Mouse (Mus musculus) intestine, embryonic 14.5 days (tissue): Measurements from ENCODE around the gene Rrbp1. TPM values are rescaled to one million over a fixed set of nuclear protein-coding genes. Genes with fewer than 3 reads are reported as not detected.

Experiments
- ATAC-seq: fragments of 200-750 bp; cut with Nextera tagmentation; replicated peaks from 2 replicates; pipeline ENCODE4 v1.8.0; 2017; ENCODE audit warnings: low read depth, moderate number of reproducible peaks, moderate TSS enrichment, moderate library complexity; ENCODE audit not compliant: low FRiP score, low TSS enrichment
- DNase-seq: peaks from one replicate; pipeline ENCODE4 v3.0.0-alpha.2; 2018; ENCODE audit warnings: low spot score
- H3K27ac ChIP-seq: fragments of 300-500 bp; sonication (generic); 2 replicates; pipeline ENCODE4 v1.5.1; 2014; ENCODE audit warnings: low read depth, mild to moderate bottlenecking, control low read depth
- H3K27me3 ChIP-seq: fragments of 300-500 bp; sonication (generic); replicated peaks from 2 replicates; pipeline ENCODE4 v1.6.1; 2014; ENCODE audit warnings: low read length, control low read depth; ENCODE audit not compliant: control insufficient read depth, insufficient read depth
- H3K36me3 ChIP-seq: fragments of 300-500 bp; sonication (generic); 2 replicates; pipeline ENCODE4 v1.6.1; 2014; ENCODE audit warnings: low read length, control low read depth; ENCODE audit not compliant: control insufficient read depth, insufficient read depth
- H3K4me1 ChIP-seq: fragments of 300-500 bp; sonication (generic); replicated peaks from 2 replicates; pipeline ENCODE4 v1.6.1; 2014; ENCODE audit warnings: low read length, control low read depth, mixed read lengths; ENCODE audit not compliant: control insufficient read depth, insufficient read depth
- H3K4me2 ChIP-seq: fragments of 300-500 bp; sonication (generic); 2 replicates; pipeline ENCODE4 v1.6.1; 2014; ENCODE audit warnings: low read length
- H3K4me3 ChIP-seq: fragments of 300-500 bp; sonication (generic); 2 replicates; pipeline ENCODE4 v1.5.1; 2014; ENCODE audit warnings: low read depth, low read length, control low read depth, mixed read lengths
- H3K9ac ChIP-seq: fragments of 300-500 bp; sonication (generic); 2 replicates; pipeline ENCODE4 v1.6.1; 2014; ENCODE audit warnings: mild to moderate bottlenecking, low read length
- H3K9me3 ChIP-seq: fragments of 300-500 bp; sonication (generic); 2 replicates; pipeline ENCODE4 v1.6.1; 2016; ENCODE audit warnings: low read length, control low read depth; ENCODE audit not compliant: control insufficient read depth
- WGBS: fragments of 180-500 bp; shearing (Covaris S2); extraction: QIAGEN DNeasy Blood & Tissue Kit; methylation state at CpG from one replicate; pipeline ENCODE4 v1.1.7; 2014; 5-methylcytosine and 5-hydroxymethylcytosine counted together
- polyA plus RNA-seq: library from polyadenylated mRNA; unstranded; fragments of >200 nt; fragmentation: Nextera tagmentation; extraction: Ambion mirVana; gene quantifications from 2 replicates; pipeline ENCODE4 v1.2.1, GENCODE M21; 2014

Gene Rrbp1
- polyA plus RNA-seq, 1 experiment from 2014 or later = 104 TPM

- DNase-seq (peak; percentile 85), ATAC-seq (peak; percentile 76; the same call in 1 of the 2 replicates)
- H3K9ac ChIP-seq = no peak overlapping the region
- no peak overlapping the region for H3K27ac ChIP-seq
- 36% methylated on average over 6 of the region's 6 CpGs for WGBS
- H3K4me1 ChIP-seq = no peaks in the 10 kb centered on the region
- no peaks in the 10 kb centered on the region for H3K27me3 ChIP-seq
- H3K4me3 ChIP-seq = no peak overlapping the region
- no peak overlapping the region for H3K4me2 ChIP-seq
- H3K36me3 ChIP-seq = peaks cover 50% of the 10 kb centered on the region
- no peaks in the 10 kb centered on the region for H3K9me3 ChIP-seq
Measured at GRCm38 (mm10) chr2:143980781-143981398, 30.2 kb downstream of the Rrbp1 start.

- DNase-seq (no peak), ATAC-seq (no peak)
- 95% methylated on average over 8 of the region's 8 CpGs for WGBS
- Histone ChIP-seq H3K4me1 (no peaks in the 10 kb centered on the region), H3K27ac (no peak overlapping the region), H3K27me3 (no peaks in the 10 kb centered on the region), H3K36me3 (peaks cover 50% of the 10 kb centered on the region), H3K9ac (no peak overlapping the region), H3K9me3 (no peaks in the 10 kb centered on the region), H3K4me2 (no peak overlapping the region), H3K4me3 (no peak overlapping the region)
Measured at GRCm38 (mm10) chr2:143978444-143979147, 32.5 kb downstream of the Rrbp1 start.

GRCm38 (mm10) chr2:143975146-143975649 is 35.9 kb downstream of the Rrbp1 start:
- no peak overlapping the region for H3K4me2 ChIP-seq
- WGBS = 95% methylated on average over 5 of the region's 5 CpGs
- H3K9me3 ChIP-seq = no peaks in the 10 kb centered on the region
- H3K27me3 ChIP-seq = no peaks in the 10 kb centered on the region
- H3K4me3 ChIP-seq = no peak overlapping the region
- no peak overlapping the region for H3K27ac ChIP-seq
- H3K36me3 ChIP-seq = peaks cover 67% of the 10 kb centered on the region
- no peaks in the 10 kb centered on the region for H3K4me1 ChIP-seq
- H3K9ac ChIP-seq = no peak overlapping the region
- ATAC-seq = no peak
- DNase-seq = no peak

- Histone ChIP-seq H3K36me3 (peaks cover 75% of the 10 kb centered on the region), H3K4me2 (no peak overlapping the region), H3K9me3 (no peaks in the 10 kb centered on the region), H3K27me3 (no peaks in the 10 kb centered on the region), H3K9ac (no peak overlapping the region), H3K27ac (no peak overlapping the region), H3K4me1 (no peaks in the 10 kb centered on the region), H3K4me3 (no peak overlapping the region)
- DNase-seq (no peak), ATAC-seq (no peak)
- WGBS = 93% methylated on average over 7 of the region's 7 CpGs
Measured at GRCm38 (mm10) chr2:143973161-143973560, 37.9 kb downstream of the Rrbp1 start.

- Histone ChIP-seq H3K4me3 (no peak overlapping the region), H3K4me1 (no peaks in the 10 kb centered on the region), H3K27ac (no peak overlapping the region), H3K9me3 (no peaks in the 10 kb centered on the region), H3K9ac (no peak overlapping the region), H3K27me3 (no peaks in the 10 kb centered on the region), H3K4me2 (no peak overlapping the region), H3K36me3 (peaks cover 84% of the 10 kb centered on the region)
- DNase-seq (no peak), ATAC-seq (no peak)
- 91% methylated on average over 2 of the region's 2 CpGs for WGBS
Measured at GRCm38 (mm10) chr2:143971887-143972286, 39.2 kb downstream of the Rrbp1 start.

GRCm38 (mm10) chr2:143970841-143971240 is 40.2 kb downstream of the Rrbp1 start:
- H3K4me2 ChIP-seq = no peak overlapping the region
- no peak overlapping the region for H3K4me3 ChIP-seq
- H3K9me3 ChIP-seq = no peaks in the 10 kb centered on the region
- DNase-seq (no peak), ATAC-seq (no peak; the same call in 1 of the 2 replicates)
- WGBS = 89% methylated on average over 2 of the region's 2 CpGs
- H3K4me1 ChIP-seq = no peaks in the 10 kb centered on the region
- H3K9ac ChIP-seq = no peak overlapping the region
- H3K36me3 ChIP-seq = peaks cover 92% of the 10 kb centered on the region
- H3K27ac ChIP-seq = no peak overlapping the region
- H3K27me3 ChIP-seq = no peaks in the 10 kb centered on the region

- Histone ChIP-seq H3K9me3 (no peaks in the 10 kb centered on the region), H3K27ac (no peak overlapping the region), H3K36me3 (peaks cover 97% of the 10 kb centered on the region), H3K4me1 (no peaks in the 10 kb centered on the region), H3K4me2 (no peak overlapping the region), H3K9ac (no peak overlapping the region), H3K27me3 (no peaks in the 10 kb centered on the region), H3K4me3 (no peak overlapping the region)
- WGBS = 93% methylated on average over 7 of the region's 7 CpGs
- DNase-seq (no peak), ATAC-seq (no peak)
Measured at GRCm38 (mm10) chr2:143969260-143969659, 41.8 kb downstream of the Rrbp1 start.

- H3K9me3 ChIP-seq = no peaks in the 10 kb centered on the region
- no peaks in the 10 kb centered on the region for H3K4me1 ChIP-seq
- H3K4me3 ChIP-seq = no peak overlapping the region
- no peaks in the 10 kb centered on the region for H3K27me3 ChIP-seq
- ATAC-seq (no peak), DNase-seq (no peak)
- no peak overlapping the region for H3K27ac ChIP-seq
- peaks cover 76% of the 10 kb centered on the region for H3K36me3 ChIP-seq
- H3K9ac ChIP-seq = no peak overlapping the region
- H3K4me2 ChIP-seq = no peak overlapping the region
- 100% methylated on average over 1 of the region's 1 CpGs for whole genome bisulfite sequencing
Measured at GRCm38 (mm10) chr2:143963318-143963717, 47.7 kb downstream of the Rrbp1 start.
